Mouse (Mus musculus) lung, embryonic 16.5 days (tissue): ENCODE measurements around the gene Cfap54. TPM values are rescaled to one million over a fixed set of nuclear protein-coding genes. Genes with fewer than 3 reads are reported as not detected.

ENCODE experiments used
- ATAC-seq: fragments of 200-750 bp; cut with Nextera tagmentation; 2 replicates; pipeline ENCODE4 v1.8.0; 2017; ENCODE audit warnings: low read depth, mild to moderate bottlenecking, moderate library complexity
- H3K27ac ChIP-seq: fragments of 300-500 bp; sonication (generic); 2 replicates; pipeline ENCODE4 v1.5.1; 2014; ENCODE audit warnings: mild to moderate bottlenecking, control low read depth, low read length
- H3K27me3 ChIP-seq: fragments of 300-500 bp; sonication (generic); 2 replicates; pipeline ENCODE4 v1.6.1; 2014; ENCODE audit warnings: low read depth, low read length, mixed read lengths; ENCODE audit not compliant: control insufficient read depth, insufficient read depth
- H3K36me3 ChIP-seq: fragments of 300-500 bp; sonication (generic); 2 replicates; pipeline ENCODE4 v1.6.1; 2014; ENCODE audit warnings: low read length; ENCODE audit not compliant: control insufficient read depth, insufficient read depth
- H3K4me1 ChIP-seq: fragments of 300-500 bp; sonication (generic); replicated peaks from 2 replicates; pipeline ENCODE4 v1.6.1; 2014; ENCODE audit warnings: low read length, mixed read lengths; ENCODE audit not compliant: control insufficient read depth, insufficient read depth
- H3K4me2 ChIP-seq: fragments of 300-500 bp; sonication (generic); 2 replicates; pipeline ENCODE4 v1.6.1; 2014; ENCODE audit warnings: low read depth, low read length, control low read depth
- H3K4me3 ChIP-seq: fragments of 300-500 bp; sonication (generic); 2 replicates; pipeline ENCODE4 v1.5.1; 2014; ENCODE audit warnings: mild to moderate bottlenecking, low read length, control low read depth
- H3K9ac ChIP-seq: fragments of 300-500 bp; sonication (generic); 2 replicates; pipeline ENCODE4 v1.6.1; 2014; ENCODE audit warnings: low read length, control low read depth
- H3K9me3 ChIP-seq: fragments of 300-500 bp; sonication (generic); 2 replicates; pipeline ENCODE4 v1.6.1; 2016; ENCODE audit warnings: low read length; ENCODE audit not compliant: control insufficient read depth
- WGBS: fragments of 180-500 bp; shearing (Covaris S2); extraction: QIAGEN DNeasy Blood & Tissue Kit; methylation state at CpG from one replicate; pipeline ENCODE4 v1.1.7; 2014; 5-methylcytosine and 5-hydroxymethylcytosine counted together
- polyA plus RNA-seq: library from polyadenylated mRNA; unstranded; fragments of >200 nt; fragmentation: Nextera tagmentation; extraction: Ambion mirVana; gene quantifications from 2 replicates; pipeline ENCODE4 v1.2.1, GENCODE M21; 2015

Gene Cfap54
- polyA plus RNA-seq, 1 experiment from 2014 or later: 2.0 TPM

DNA sequence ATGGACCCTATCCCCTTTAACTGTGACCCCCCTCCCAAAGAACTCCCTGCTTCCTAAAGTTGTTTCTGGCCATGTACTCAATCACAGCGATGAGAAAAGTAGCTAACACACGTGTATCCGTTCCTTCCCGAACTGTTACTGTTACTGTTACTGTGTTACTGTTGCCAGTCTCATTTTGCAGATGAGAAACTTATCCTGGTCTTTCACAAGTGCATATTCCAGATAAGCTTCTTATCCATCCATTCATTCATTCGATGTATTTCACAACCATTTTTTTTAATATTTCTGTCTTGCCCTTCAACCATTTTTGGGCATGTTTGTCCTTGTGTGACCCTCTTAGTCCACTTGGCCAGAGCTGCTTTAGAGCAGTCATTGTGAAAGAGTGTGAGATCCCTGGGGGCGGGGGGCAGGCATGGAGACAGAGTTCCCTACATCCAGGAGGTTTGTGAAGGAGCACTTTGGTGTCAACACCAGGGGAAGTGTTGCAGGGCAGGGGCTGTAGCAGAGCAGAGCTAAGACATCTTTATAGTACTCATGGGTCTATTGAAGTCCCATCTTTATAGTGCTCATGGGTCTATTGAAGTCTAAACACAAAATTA is 39.9 kb upstream of the Cfap54 start:
- WGBS: 81% methylated on average over 6 of the region's 6 CpGs
- Histone ChIP-seq H3K9me3 (no peaks in the 10 kb centered on the region), H3K9ac (no peak overlapping the region), H3K36me3 (no peaks in the 10 kb centered on the region), H3K4me2 (no peak overlapping the region), H3K27me3 (no peaks in the 10 kb centered on the region), H3K27ac (no peak overlapping the region), H3K4me1 (no peaks in the 10 kb centered on the region), H3K4me3 (no peak overlapping the region)
- ATAC-seq: no peak

DNA sequence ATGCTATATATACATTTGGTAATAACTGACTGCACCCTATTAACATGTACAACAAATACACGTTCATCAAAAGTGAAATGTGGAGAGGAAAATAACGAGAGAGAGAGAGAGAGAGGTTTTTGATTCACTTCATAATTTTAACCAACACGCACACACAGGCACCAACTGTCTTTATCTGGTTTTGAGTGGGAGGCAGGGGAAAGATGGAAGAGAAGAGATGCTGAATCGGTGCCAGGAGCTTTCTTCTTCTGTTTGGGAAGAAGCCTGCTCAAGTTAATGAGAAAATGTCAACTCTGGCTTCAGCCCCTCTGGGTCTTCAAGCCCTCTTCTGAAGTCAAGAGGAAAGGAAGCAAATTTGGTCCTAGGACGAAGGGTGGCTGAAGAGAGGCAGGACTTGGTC is 38.4 kb upstream of the Cfap54 start:
- no peak for ATAC-seq

DNA sequence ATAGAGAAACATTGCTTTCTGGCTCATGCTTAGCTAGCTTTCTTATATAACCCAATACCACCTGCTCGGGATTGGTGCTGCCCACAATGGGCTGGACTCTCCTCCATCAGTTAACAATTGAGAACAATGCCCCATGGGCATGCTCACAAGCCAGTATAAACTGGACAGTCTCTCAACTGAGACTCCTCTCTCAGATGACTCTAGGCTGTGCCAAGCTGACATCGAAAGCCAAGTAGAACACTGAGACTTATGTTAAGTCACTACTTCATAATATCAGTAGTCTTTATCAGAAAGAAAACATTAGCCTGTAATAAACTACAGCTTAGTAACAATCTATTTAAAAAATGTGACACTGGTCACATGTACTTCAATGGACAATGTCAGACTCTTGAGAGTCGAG is 35.2 kb upstream of the Cfap54 start:
- no peaks in the 10 kb centered on the region for H3K9me3 ChIP-seq
- no peak for ATAC-seq
- WGBS: 62% methylated on average over 3 of the region's 3 CpGs
- H3K27me3 ChIP-seq: no peaks in the 10 kb centered on the region
- H3K9ac ChIP-seq: no peak overlapping the region
- no peak overlapping the region for H3K4me3 ChIP-seq
- no peaks in the 10 kb centered on the region for H3K4me1 ChIP-seq
- no peaks in the 10 kb centered on the region for H3K36me3 ChIP-seq
- H3K27ac ChIP-seq: no peak overlapping the region
- H3K4me2 ChIP-seq: no peak overlapping the region

More for the DNA sequence above, 38.4 kb upstream of the Cfap54 start:
- Histone ChIP-seq H3K9ac (no peak overlapping the region), H3K27ac (no peak overlapping the region), H3K36me3 (no peaks in the 10 kb centered on the region), H3K4me1 (no peaks in the 10 kb centered on the region), H3K4me2 (no peak overlapping the region), H3K27me3 (no peaks in the 10 kb centered on the region), H3K4me3 (no peak overlapping the region), H3K9me3 (no peaks in the 10 kb centered on the region)
- 65% methylated on average over 5 of the region's 5 CpGs for WGBS

DNA sequence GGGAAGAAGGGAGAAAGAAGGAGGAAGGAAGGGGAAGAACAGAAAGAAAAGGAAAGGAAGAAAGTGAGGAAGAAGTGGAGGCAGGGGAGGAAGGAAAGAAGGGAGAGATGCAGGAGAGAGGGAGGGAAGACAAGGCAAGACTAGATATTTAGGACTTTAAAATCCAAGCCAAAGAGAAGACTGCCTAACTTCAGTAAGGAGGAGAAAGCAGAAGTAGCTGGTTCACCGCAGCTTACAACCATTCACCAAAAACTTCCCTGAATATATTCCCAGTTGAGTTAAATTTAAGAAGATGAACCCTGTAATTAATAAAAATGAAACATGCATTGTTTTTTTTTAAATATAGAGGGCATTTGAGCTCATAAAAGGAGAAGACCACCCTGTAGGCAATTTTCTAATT is 34.3 kb upstream of the Cfap54 start:
- H3K4me3 ChIP-seq: no peak overlapping the region
- H3K4me2 ChIP-seq: no peak overlapping the region
- no peak for ATAC-seq
- no peaks in the 10 kb centered on the region for H3K27me3 ChIP-seq
- no peak overlapping the region for H3K27ac ChIP-seq
- no peaks in the 10 kb centered on the region for H3K9me3 ChIP-seq
- H3K36me3 ChIP-seq: no peaks in the 10 kb centered on the region
- WGBS: 91% methylated on average over 1 of the region's 1 CpGs
- H3K4me1 ChIP-seq: no peaks in the 10 kb centered on the region
- no peak overlapping the region for H3K9ac ChIP-seq

DNA sequence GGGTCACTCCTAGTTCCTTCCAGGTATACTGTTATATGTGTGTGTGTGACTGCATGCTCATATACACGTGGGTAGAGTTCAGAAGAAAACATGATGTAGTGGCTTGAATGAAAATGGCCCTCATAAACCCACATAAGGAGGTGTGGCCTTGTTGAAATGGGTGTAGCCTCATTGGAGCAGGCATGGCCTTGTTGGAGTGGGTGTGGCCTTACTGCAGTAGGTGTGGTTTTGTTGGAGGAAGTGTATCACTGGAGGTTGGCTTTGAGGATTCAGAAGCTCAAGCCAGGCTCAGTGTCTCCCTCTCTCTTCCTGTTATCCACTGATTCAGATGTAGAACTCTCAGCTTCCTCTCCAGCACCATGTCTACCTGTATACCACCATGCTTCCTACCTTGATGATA is 33.4 kb upstream of the Cfap54 start:
- no peak for ATAC-seq
- H3K27me3 ChIP-seq: no peaks in the 10 kb centered on the region

DNA sequence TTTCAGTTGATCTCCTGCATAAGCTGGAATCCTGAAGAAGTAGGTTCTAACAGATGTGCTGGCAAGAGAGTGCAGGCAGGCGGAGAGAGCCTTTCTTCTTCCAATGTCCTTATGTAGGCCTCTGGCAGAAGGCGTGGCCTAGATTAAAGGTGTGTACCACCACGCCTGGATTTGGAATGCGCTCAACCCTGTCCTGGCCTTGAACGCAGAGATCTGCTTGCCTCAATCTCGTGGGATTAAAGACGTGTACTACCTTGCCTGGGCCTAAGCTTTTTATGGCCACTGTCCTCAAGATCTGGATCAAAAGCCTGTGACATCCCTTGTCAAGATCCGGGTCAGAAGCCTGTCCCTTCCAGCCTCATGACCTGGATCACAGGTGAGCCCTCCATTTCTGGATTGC is 32.5 kb upstream of the Cfap54 start:
- WGBS: 82% methylated on average over 8 of the region's 8 CpGs
- no peaks in the 10 kb centered on the region for H3K9me3 ChIP-seq

More for the DNA sequence above, 33.4 kb upstream of the Cfap54 start:
- no peaks in the 10 kb centered on the region for H3K4me1 ChIP-seq
- WGBS: 67% methylated on average over 1 of the region's 1 CpGs
- no peak overlapping the region for H3K9ac ChIP-seq
- H3K4me2 ChIP-seq: no peak overlapping the region
- H3K27ac ChIP-seq: no peak overlapping the region
- H3K4me3 ChIP-seq: no peak overlapping the region
- H3K9me3 ChIP-seq: no peaks in the 10 kb centered on the region
- H3K36me3 ChIP-seq: no peaks in the 10 kb centered on the region

DNA sequence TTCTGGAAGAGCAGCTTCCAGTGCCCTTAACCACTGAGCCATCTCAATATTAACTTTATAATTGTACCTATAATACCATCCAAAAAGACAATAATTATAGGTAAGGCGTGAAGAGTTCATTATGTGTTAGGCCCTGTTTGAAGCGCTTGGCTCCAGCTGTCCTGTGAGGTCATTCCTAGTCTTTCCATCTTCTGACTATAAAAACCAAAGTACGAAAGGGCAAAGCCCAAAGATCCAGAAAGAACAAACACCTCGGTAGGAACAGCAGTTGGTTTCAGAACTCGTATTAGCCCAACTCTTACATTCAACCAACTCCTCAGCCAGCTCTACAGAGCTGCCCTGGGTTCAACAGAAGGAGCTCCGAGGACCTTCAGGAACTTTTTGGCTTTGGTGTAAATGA is 30.6 kb upstream of the Cfap54 start:
- Histone ChIP-seq H3K27ac (no peak overlapping the region), H3K9ac (no peak overlapping the region), H3K4me3 (no peak overlapping the region), H3K4me1 (no peaks in the 10 kb centered on the region), H3K4me2 (no peak overlapping the region), H3K36me3 (no peaks in the 10 kb centered on the region), H3K27me3 (no peaks in the 10 kb centered on the region), H3K9me3 (no peaks in the 10 kb centered on the region)
- ATAC-seq: no peak
- 88% methylated on average over 6 of the region's 6 CpGs for WGBS

More for the DNA sequence above, 32.5 kb upstream of the Cfap54 start:
- Histone ChIP-seq H3K4me3 (no peak overlapping the region), H3K36me3 (no peaks in the 10 kb centered on the region), H3K27me3 (no peaks in the 10 kb centered on the region), H3K4me1 (no peaks in the 10 kb centered on the region), H3K27ac (no peak overlapping the region), H3K4me2 (no peak overlapping the region), H3K9ac (no peak overlapping the region)
- no peak for ATAC-seq

DNA sequence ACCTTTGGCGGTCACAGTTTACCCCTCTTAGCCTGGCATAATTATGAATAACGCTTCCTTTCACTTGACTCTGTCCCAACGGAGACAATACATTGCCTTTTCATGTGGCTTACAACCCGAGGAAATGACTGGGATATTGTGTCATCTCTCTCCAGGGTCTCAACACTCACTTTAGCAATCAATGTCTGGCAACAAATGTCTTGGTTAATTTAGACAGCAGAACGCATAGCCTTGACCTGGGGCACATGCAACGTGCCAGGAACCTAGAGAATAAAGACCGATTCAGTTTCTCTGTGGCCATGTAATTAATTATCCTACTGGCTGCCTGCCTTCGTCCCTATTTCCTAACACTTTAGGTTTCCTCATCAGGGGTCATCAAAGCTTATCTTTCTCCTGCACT is 30.0 kb upstream of the Cfap54 start:
- H3K4me3 ChIP-seq: no peak overlapping the region
- no peak overlapping the region for H3K4me2 ChIP-seq
- no peaks in the 10 kb centered on the region for H3K4me1 ChIP-seq
- no peaks in the 10 kb centered on the region for H3K9me3 ChIP-seq
- ATAC-seq: peak; percentile 61
- H3K27ac ChIP-seq: no peak overlapping the region
- no peak overlapping the region for H3K9ac ChIP-seq
- H3K36me3 ChIP-seq: no peaks in the 10 kb centered on the region
- no peaks in the 10 kb centered on the region for H3K27me3 ChIP-seq
- WGBS: 47% methylated on average over 8 of the region's 8 CpGs

DNA sequence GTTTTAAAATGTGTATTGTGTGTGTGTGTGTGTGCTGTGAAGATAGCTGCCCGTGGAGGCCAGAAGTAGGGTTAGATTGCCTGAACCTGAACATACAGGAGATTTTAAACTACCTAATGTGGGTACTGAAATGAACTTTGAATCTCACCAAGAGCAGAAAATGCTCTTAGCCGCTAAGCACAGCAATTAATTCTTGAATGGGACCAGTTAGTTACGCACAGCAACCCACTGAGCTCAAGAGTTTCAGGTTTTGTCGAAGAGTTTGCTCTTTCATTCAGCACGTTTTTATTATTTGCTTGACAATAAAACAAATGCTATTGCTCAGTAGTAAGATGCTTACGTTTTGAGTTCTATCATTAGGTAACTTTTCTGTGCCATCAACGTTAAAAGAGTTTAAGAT is 23.9 kb upstream of the Cfap54 start:
- H3K36me3 ChIP-seq: no peaks in the 10 kb centered on the region
- no peak for ATAC-seq
- H3K9ac ChIP-seq: no peak overlapping the region
- H3K4me2 ChIP-seq: no peak overlapping the region
- 85% methylated on average over 7 of the region's 7 CpGs for WGBS
- H3K27ac ChIP-seq: no peak overlapping the region
- H3K4me3 ChIP-seq: no peak overlapping the region
- no peaks in the 10 kb centered on the region for H3K27me3 ChIP-seq
- no peaks in the 10 kb centered on the region for H3K9me3 ChIP-seq
- no peaks in the 10 kb centered on the region for H3K4me1 ChIP-seq

DNA sequence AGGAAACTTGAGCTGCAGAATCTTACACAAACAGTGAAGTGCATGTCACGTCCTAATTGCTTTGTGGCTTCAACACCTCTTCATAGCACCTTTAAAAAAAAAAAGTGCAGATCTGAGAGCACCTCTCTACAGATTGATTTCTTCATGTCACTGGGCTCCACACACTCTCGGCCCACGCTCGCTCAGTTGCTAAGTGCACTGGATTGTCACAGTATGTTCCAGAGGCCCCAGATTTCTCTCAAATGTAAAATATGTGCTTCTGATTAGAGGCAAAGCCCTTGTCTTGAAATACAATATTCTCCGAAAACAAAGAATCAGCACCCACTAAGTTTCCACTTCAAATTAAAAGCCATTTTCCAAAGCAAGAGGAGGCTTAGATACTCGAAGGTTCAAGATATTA is 22.9 kb upstream of the Cfap54 start:
- WGBS: 52% methylated on average over 6 of the region's 6 CpGs
- ATAC-seq: no peak
- H3K4me1 ChIP-seq: no peaks in the 10 kb centered on the region

More for the DNA sequence above, 22.9 kb upstream of the Cfap54 start:
- Histone ChIP-seq H3K4me2 (no peak overlapping the region), H3K27ac (no peak overlapping the region), H3K4me3 (no peak overlapping the region), H3K9ac (no peak overlapping the region), H3K27me3 (no peaks in the 10 kb centered on the region), H3K36me3 (no peaks in the 10 kb centered on the region), H3K9me3 (no peaks in the 10 kb centered on the region)
